Mouse (Mus musculus): ENCODE data around the gene Olfr1184. TPM values are rescaled to one million over a fixed set of nuclear protein-coding genes. Genes with fewer than 3 reads are reported as not detected.
"Not testable (repeated sequence)": the region's sequence is repeated elsewhere in the genome, so short reads cannot be mapped to it uniquely, and the experiment has no call there.

The Olfr1184 gene
- polyA plus RNA-seq (2014; fragmentation: Nextera tagmentation; extraction: Ambion mirVana): not detected in 2 replicates

- H3K4me1 ChIP-seq (ENCODE audit: control insufficient read depth, insufficient read depth, low read length): no peaks in the 10 kb centered on the region
- H3K36me3 ChIP-seq (ENCODE audit: control insufficient read depth, insufficient read depth, low read length): no peaks in the 10 kb centered on the region
- 89% methylated on average over 2 of the region's 2 CpGs for WGBS
- H3K27ac ChIP-seq (ENCODE audit: low read length): no peak within 1 kb of the TSS
- ATAC-seq (ENCODE audit: insufficient number of reproducible peaks, insufficient read depth, low FRiP score, low read depth): no peak
- H3K4me3 ChIP-seq (ENCODE audit: low read depth, low read length): no peak within 1 kb of the TSS
- H3K9me3 ChIP-seq (ENCODE audit: control insufficient read depth, low read depth, low read length): no peaks in the 10 kb centered on the region
- H3K4me2 ChIP-seq (replicated peaks; ENCODE audit: low read depth, low read length): no peak within 1 kb of the TSS
- H3K9ac ChIP-seq (replicated peaks; ENCODE audit: low read depth, low read length): no peak within 1 kb of the TSS
- H3K27me3 ChIP-seq (ENCODE audit: control insufficient read depth, insufficient read depth, low read length): no peaks in the 10 kb centered on the region
Measured at GRCm38 (mm10) chr2:88483298-88483697, at the start of gene Olfr1184. Olfr1184 (plus strand) TSS chr2:88483598.

GRCm38 (mm10) chr2:88449031-88449430, 34.4 kb upstream of the Olfr1184 start, which contains the start of gene Gm13757:
Gm13757 (minus strand) TSS chr2:88449131.
- no peaks in the 10 kb centered on the region for H3K27me3 ChIP-seq (ENCODE audit: control insufficient read depth, insufficient read depth, low read length)
- H3K9me3 ChIP-seq (ENCODE audit: control insufficient read depth, low read depth, low read length): no peaks in the 10 kb centered on the region
- H3K9ac ChIP-seq (replicated peaks; ENCODE audit: low read depth, low read length): no peak within 1 kb of the TSS
- 83% methylated on average over 1 of the region's 1 CpGs for WGBS
- H3K36me3 ChIP-seq (ENCODE audit: control insufficient read depth, insufficient read depth, low read length): no peaks in the 10 kb centered on the region
- no peak within 1 kb of the TSS for H3K4me3 ChIP-seq (ENCODE audit: low read depth, low read length)
- H3K27ac ChIP-seq (ENCODE audit: low read length): no peak within 1 kb of the TSS
- H3K4me2 ChIP-seq (replicated peaks; ENCODE audit: low read depth, low read length): no peak within 1 kb of the TSS
- ATAC-seq (ENCODE audit: insufficient number of reproducible peaks, insufficient read depth, low FRiP score, low read depth): no peak
- no peaks in the 10 kb centered on the region for H3K4me1 ChIP-seq (ENCODE audit: control insufficient read depth, insufficient read depth, low read length)

DNA sequence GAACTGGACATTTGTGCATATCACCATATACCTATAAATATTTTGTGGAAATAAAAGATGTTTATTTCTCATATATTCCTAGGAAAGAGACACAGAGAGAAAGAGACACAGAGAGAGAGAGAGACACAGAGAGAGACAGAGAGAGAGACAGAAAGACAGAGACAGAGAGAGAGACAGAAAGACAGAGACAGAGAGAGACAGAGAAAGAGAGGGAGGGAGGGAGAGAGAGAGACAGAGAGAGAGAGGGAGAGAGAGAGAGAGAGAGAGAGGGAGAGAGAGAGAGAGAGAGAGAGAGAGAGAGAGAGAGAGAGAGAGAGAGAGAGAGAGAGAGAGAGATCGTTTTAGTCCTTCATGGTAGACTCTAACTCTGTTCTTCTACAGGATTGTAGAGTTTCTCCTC, 28.8 kb upstream of the Olfr1184 start, which contains the start of gene Olfr1183:
Olfr1183 (plus strand) TSS at position 301 of the 400 bp plus-strand sequence.
- not testable (repeated sequence) for H3K27me3 ChIP-seq (ENCODE audit: control insufficient read depth, insufficient read depth, low read length); H3K4me1 ChIP-seq (ENCODE audit: control insufficient read depth, insufficient read depth, low read length); H3K36me3 ChIP-seq (ENCODE audit: control insufficient read depth, insufficient read depth, low read length); ATAC-seq (ENCODE audit: insufficient number of reproducible peaks, insufficient read depth, low FRiP score, low read depth); H3K4me3 ChIP-seq (ENCODE audit: low read depth, low read length); H3K9ac ChIP-seq (replicated peaks; ENCODE audit: low read depth, low read length); H3K9me3 ChIP-seq (ENCODE audit: control insufficient read depth, low read depth, low read length); H3K4me2 ChIP-seq (replicated peaks; ENCODE audit: low read depth, low read length); H3K27ac ChIP-seq (ENCODE audit: low read length)
- WGBS: 71% methylated on average over 1 of the region's 1 CpGs

GRCm38 (mm10) chr2:88493020-88493419, 9.6 kb downstream of the Olfr1184 start, which contains the start of gene Olfr1185-ps1:
Olfr1185-ps1 (plus strand) TSS chr2:88493320.
- no peak for ATAC-seq (ENCODE audit: insufficient number of reproducible peaks, insufficient read depth, low FRiP score, low read depth)
- Histone ChIP-seq H3K4me1 (ENCODE audit: control insufficient read depth, insufficient read depth, low read length) (no peaks in the 10 kb centered on the region), H3K27ac (ENCODE audit: low read length) (no peak within 1 kb of the TSS), H3K4me2 (replicated peaks; ENCODE audit: low read depth, low read length) (no peak within 1 kb of the TSS), H3K9ac (replicated peaks; ENCODE audit: low read depth, low read length) (no peak within 1 kb of the TSS), H3K4me3 (ENCODE audit: low read depth, low read length) (no peak within 1 kb of the TSS), H3K9me3 (ENCODE audit: control insufficient read depth, low read depth, low read length) (no peaks in the 10 kb centered on the region), H3K27me3 (ENCODE audit: control insufficient read depth, insufficient read depth, low read length) (no peaks in the 10 kb centered on the region), H3K36me3 (ENCODE audit: control insufficient read depth, insufficient read depth, low read length) (no peaks in the 10 kb centered on the region)
- WGBS: 66% methylated on average over 2 of the region's 2 CpGs

- Histone ChIP-seq H3K36me3 (ENCODE audit: control insufficient read depth, insufficient read depth, low read length) (no peaks in the 10 kb centered on the region), H3K4me1 (ENCODE audit: control insufficient read depth, insufficient read depth, low read length) (no peaks in the 10 kb centered on the region), H3K9me3 (ENCODE audit: control insufficient read depth, low read depth, low read length) (no peaks in the 10 kb centered on the region), H3K27ac (ENCODE audit: low read length) (no peak within 1 kb of the TSS), H3K4me2 (replicated peaks; ENCODE audit: low read depth, low read length) (no peak within 1 kb of the TSS), H3K4me3 (ENCODE audit: low read depth, low read length) (no peak within 1 kb of the TSS), H3K27me3 (ENCODE audit: control insufficient read depth, insufficient read depth, low read length) (no peaks in the 10 kb centered on the region), H3K9ac (replicated peaks; ENCODE audit: low read depth, low read length) (no peak within 1 kb of the TSS)
- no peak for ATAC-seq (ENCODE audit: insufficient number of reproducible peaks, insufficient read depth, low FRiP score, low read depth)
- WGBS: 87% methylated on average over 2 of the region's 2 CpGs
Measured at GRCm38 (mm10) chr2:88518251-88518650, 34.9 kb downstream of the Olfr1184 start, which contains the start of gene Olfr1186. Olfr1186 (plus strand) TSS chr2:88518551.

GRCm38 (mm10) chr2:88525720-88526119, 42.3 kb downstream of the Olfr1184 start:
- Histone ChIP-seq H3K4me1 (ENCODE audit: control insufficient read depth, insufficient read depth, low read length) (no peaks in the 10 kb centered on the region), H3K27me3 (ENCODE audit: control insufficient read depth, insufficient read depth, low read length) (no peaks in the 10 kb centered on the region), H3K4me2 (replicated peaks; ENCODE audit: low read depth, low read length) (no peak overlapping the region), H3K4me3 (ENCODE audit: low read depth, low read length) (no peak overlapping the region), H3K9ac (replicated peaks; ENCODE audit: low read depth, low read length) (no peak overlapping the region), H3K36me3 (ENCODE audit: control insufficient read depth, insufficient read depth, low read length) (no peaks in the 10 kb centered on the region), H3K27ac (ENCODE audit: low read length) (no peak overlapping the region), H3K9me3 (ENCODE audit: control insufficient read depth, low read depth, low read length) (no peaks in the 10 kb centered on the region)
- no peak for ATAC-seq (ENCODE audit: insufficient number of reproducible peaks, insufficient read depth, low FRiP score, low read depth)
- 72% methylated on average over 3 of the region's 3 CpGs for WGBS

Other genes with a start within 250 kb of the Olfr1184 start
- gene Olfr1173, start 203.7 kb upstream of the Olfr1184 start, polyA plus RNA-seq (2014; fragmentation: Nextera tagmentation; extraction: Ambion mirVana): not detected in 2 replicates
- not detected in 2 replicates for gene Olfr1174-ps, start 168.5 kb upstream of the Olfr1184 start, polyA plus RNA-seq (2014; fragmentation: Nextera tagmentation; extraction: Ambion mirVana)
- not detected in 2 replicates for gene Olfr1175-ps, start 156.4 kb upstream of the Olfr1184 start, polyA plus RNA-seq (2014; fragmentation: Nextera tagmentation; extraction: Ambion mirVana)
- gene Olfr1176, start 146.9 kb upstream of the Olfr1184 start, polyA plus RNA-seq (2014; fragmentation: Nextera tagmentation; extraction: Ambion mirVana): not detected in 2 replicates
- not detected in 2 replicates for gene Olfr1177-ps, start 137.1 kb upstream of the Olfr1184 start, polyA plus RNA-seq (2014; fragmentation: Nextera tagmentation; extraction: Ambion mirVana)
- not detected in 2 replicates for gene Olfr1178, start 96.5 kb upstream of the Olfr1184 start, polyA plus RNA-seq (2014; fragmentation: Nextera tagmentation; extraction: Ambion mirVana)
- not detected in 2 replicates for gene Olfr1179, start 77.1 kb upstream of the Olfr1184 start, polyA plus RNA-seq (2014; fragmentation: Nextera tagmentation; extraction: Ambion mirVana)
- gene Olfr1180, start 64.4 kb upstream of the Olfr1184 start, polyA plus RNA-seq (2014; fragmentation: Nextera tagmentation; extraction: Ambion mirVana): not detected in 2 replicates
- not detected in 2 replicates for gene Olfr1181, start 57.4 kb upstream of the Olfr1184 start, polyA plus RNA-seq (2014; fragmentation: Nextera tagmentation; extraction: Ambion mirVana)
- gene Gm13757, start 34.5 kb upstream of the Olfr1184 start, polyA plus RNA-seq (2014; fragmentation: Nextera tagmentation; extraction: Ambion mirVana): not detected in 2 replicates
- not detected in 2 replicates for gene Olfr1183, start 28.7 kb upstream of the Olfr1184 start, polyA plus RNA-seq (2014; fragmentation: Nextera tagmentation; extraction: Ambion mirVana)
- not detected in 2 replicates for gene Olfr1185-ps1, start 9.7 kb downstream of the Olfr1184 start, polyA plus RNA-seq (2014; fragmentation: Nextera tagmentation; extraction: Ambion mirVana)
- not detected in 2 replicates for gene Olfr1186, start 35.0 kb downstream of the Olfr1184 start, polyA plus RNA-seq (2014; fragmentation: Nextera tagmentation; extraction: Ambion mirVana)
- not detected in 2 replicates for gene Olfr1188, start 73.3 kb downstream of the Olfr1184 start, polyA plus RNA-seq (2014; fragmentation: Nextera tagmentation; extraction: Ambion mirVana)
- not detected in 2 replicates for gene Olfr1189, start 102.9 kb downstream of the Olfr1184 start, polyA plus RNA-seq (2014; fragmentation: Nextera tagmentation; extraction: Ambion mirVana)
- not detected in 2 replicates for gene Olfr1191-ps1, start 156.9 kb downstream of the Olfr1184 start, polyA plus RNA-seq (2014; fragmentation: Nextera tagmentation; extraction: Ambion mirVana)
- gene Olfr1192-ps1, start 164.9 kb downstream of the Olfr1184 start, polyA plus RNA-seq (2014; fragmentation: Nextera tagmentation; extraction: Ambion mirVana): not detected in 2 replicates
- not detected in 2 replicates for gene Olfr1193, start 192.0 kb downstream of the Olfr1184 start, polyA plus RNA-seq (2014; fragmentation: Nextera tagmentation; extraction: Ambion mirVana)
- not detected in 2 replicates for gene Olfr1195, start 205.6 kb downstream of the Olfr1184 start, polyA plus RNA-seq (2014; fragmentation: Nextera tagmentation; extraction: Ambion mirVana)
- not detected in 2 replicates for gene Olfr1196, start 221.0 kb downstream of the Olfr1184 start, polyA plus RNA-seq (2014; fragmentation: Nextera tagmentation; extraction: Ambion mirVana)
- not detected in 2 replicates for gene Olfr1197, start 248.8 kb downstream of the Olfr1184 start, polyA plus RNA-seq (2014; fragmentation: Nextera tagmentation; extraction: Ambion mirVana)